Mouse (Mus musculus): ENCODE results near the gene Clcn3.
"Not testable (repeated sequence)": the region's sequence is repeated elsewhere in the genome, so short reads cannot be mapped to it uniquely, and the experiment has no call there.

The Clcn3 gene

GRCm38 (mm10) chr8:60982701-60983687, at the start of gene Clcn3:
Gene Clcn3 (minus strand): TSS chr8:60983300.
- DNase-seq, result peak; percentile 98 to 99

GRCm38 (mm10) chr8:60996468-60996867, 13.4 kb upstream of the Clcn3 start:
- no peak for DNase-seq

- no peak for DNase-seq
Measured at GRCm38 (mm10) chr8:60993639-60993986, 10.5 kb upstream of the Clcn3 start.

- DNase-seq, result peak; percentile 100
Measured at GRCm38 (mm10) chr8:60992910-60993638, 10.0 kb upstream of the Clcn3 start, which contains the start of gene Nek1. Gene Nek1 (plus strand): TSS chr8:60993195.

GRCm38 (mm10) chr8:60992561-60992909, 9.4 kb upstream of the Clcn3 start:
- no peak for DNase-seq

GRCm38 (mm10) chr8:60984260-60985010, 1.3 kb upstream of the Clcn3 start:
- not testable (repeated sequence) for DNase-seq

GRCm38 (mm10) chr8:60983688-60984079, 584 bp upstream of the Clcn3 start:
- DNase-seq, result peak; percentile 78 to 79

GRCm38 (mm10) chr8:60981388-60981787, 1.7 kb downstream of the Clcn3 start:
- DNase-seq, result no peak

- DNase-seq, result no peak
Measured at GRCm38 (mm10) chr8:60978496-60978895, 4.6 kb downstream of the Clcn3 start.

GRCm38 (mm10) chr8:60976818-60977217, 6.3 kb downstream of the Clcn3 start:
- DNase-seq, result no peak

GRCm38 (mm10) chr8:60974837-60975236, 8.3 kb downstream of the Clcn3 start:
- no peak for DNase-seq

- no peak for DNase-seq
Measured at GRCm38 (mm10) chr8:60973448-60973847, 9.7 kb downstream of the Clcn3 start.

- DNase-seq, result peak; percentile 67 to 73
Measured at GRCm38 (mm10) chr8:60971808-60972207, 11.3 kb downstream of the Clcn3 start.

- DNase-seq, result no peak
Measured at GRCm38 (mm10) chr8:60969091-60969490, 14.0 kb downstream of the Clcn3 start.

GRCm38 (mm10) chr8:60965741-60966140, 17.4 kb downstream of the Clcn3 start:
- DNase-seq, result no peak

GRCm38 (mm10) chr8:60965306-60965705, 17.8 kb downstream of the Clcn3 start:
- no peak for DNase-seq

GRCm38 (mm10) chr8:60964518-60964917, 18.6 kb downstream of the Clcn3 start:
- DNase-seq, result no peak

- DNase-seq, result no peak
Measured at GRCm38 (mm10) chr8:60963931-60964330, 19.2 kb downstream of the Clcn3 start.

- no peak for DNase-seq
Measured at GRCm38 (mm10) chr8:60962763-60963162, 20.3 kb downstream of the Clcn3 start.

GRCm38 (mm10) chr8:60956847-60957246, 26.3 kb downstream of the Clcn3 start:
- no peak for DNase-seq

- DNase-seq, result peak; percentile 86 to 87
Measured at GRCm38 (mm10) chr8:60954281-60955014, 28.7 kb downstream of the Clcn3 start.

GRCm38 (mm10) chr8:60952803-60953202, 30.3 kb downstream of the Clcn3 start:
- DNase-seq, result no peak

Measured in cerebellum, postnatal 10 days (tissue).